Mouse (Mus musculus): Measurements from ENCODE around the gene Fam126b. TPM values are rescaled to one million over a fixed set of nuclear protein-coding genes. Genes with fewer than 3 reads are reported as not detected.

Gene Fam126b
- polyA plus RNA-seq, 1 experiment from 2014 or later: 5.4 TPM

DNA sequence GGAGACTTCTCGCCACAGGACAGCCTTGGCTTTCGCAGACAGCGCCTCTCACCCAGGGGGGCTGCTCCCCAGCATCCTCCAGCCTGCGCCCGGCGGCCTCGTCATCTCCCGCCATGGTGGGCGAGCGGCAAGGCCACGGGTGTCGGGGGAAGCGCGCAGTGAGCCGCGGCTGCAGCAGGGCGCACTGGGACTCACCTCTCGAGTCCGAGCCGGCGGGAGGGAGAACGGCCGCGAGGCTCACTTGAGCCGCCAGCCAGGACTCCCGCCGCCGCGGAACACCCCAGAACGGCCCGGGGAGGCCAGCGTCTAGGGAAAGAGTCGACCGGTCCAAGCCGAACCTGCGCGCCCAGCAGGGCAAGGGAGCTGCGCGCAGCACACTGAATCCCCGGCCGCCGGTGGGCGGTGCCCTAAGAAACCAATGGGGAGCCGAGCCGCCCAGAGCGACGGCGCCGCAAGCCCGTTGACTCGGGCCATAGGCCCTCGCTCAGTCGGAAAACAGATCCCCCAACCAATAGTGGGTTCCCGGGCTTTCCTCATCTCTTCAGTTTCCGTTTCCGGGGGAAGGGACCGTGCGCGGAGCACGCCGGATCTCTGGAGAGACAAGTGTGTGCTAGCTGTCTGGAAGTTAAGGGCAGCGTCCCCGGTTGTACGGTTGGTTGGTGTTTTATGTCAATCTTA, 81.4 kb downstream of the Fam126b start, which contains the start of gene Orc2:
Gene Orc2, minus strand, starts transcription at position 533 of the 678 bp plus-strand sequence.
- peak; percentile 100 for ATAC-seq (ENCODE audit: low FRiP score, low TSS enrichment)
- TF ChIP-seq EP300 (optimal IDR thresholded peaks at IDR 0.05) (peak; percentile 70), CTCF (IDR thresholded peaks at IDR 0.05; ENCODE audit: low read depth) (no peak)
- peak; percentile 93 for DNase-seq (ENCODE audit: low spot score)
- Histone ChIP-seq H3K27me3 (ENCODE audit: control insufficient read depth, insufficient read depth, low read length) (no peaks in the 10 kb centered on the region), H3K27ac (replicated peaks) (peak within 1 kb of the TSS; percentile 88), H3K9ac (ENCODE audit: low read length) (peak within 1 kb of the TSS; percentile 90), H3K36me3 (ENCODE audit: control insufficient read depth, insufficient read depth, low read length) (peaks cover 3% of the 10 kb centered on the region; the same call in 1 of the 2 replicates), H3K4me2 (replicated peaks; ENCODE audit: low read depth) (peak within 1 kb of the TSS; percentile 87), H3K4me3 (ENCODE audit: low read depth, low read length) (peak within 1 kb of the TSS; percentile 91), H3K9me3 (ENCODE audit: control insufficient read depth, low read length) (peaks cover 12% of the 10 kb centered on the region), H3K4me1 (replicated peaks; ENCODE audit: control insufficient read depth, insufficient read depth) (peaks cover 9% of the 10 kb centered on the region; the same call in 1 of the 2 replicates)
- WGBS: under 1% methylated on average over 57 of the region's 64 CpGs

DNA sequence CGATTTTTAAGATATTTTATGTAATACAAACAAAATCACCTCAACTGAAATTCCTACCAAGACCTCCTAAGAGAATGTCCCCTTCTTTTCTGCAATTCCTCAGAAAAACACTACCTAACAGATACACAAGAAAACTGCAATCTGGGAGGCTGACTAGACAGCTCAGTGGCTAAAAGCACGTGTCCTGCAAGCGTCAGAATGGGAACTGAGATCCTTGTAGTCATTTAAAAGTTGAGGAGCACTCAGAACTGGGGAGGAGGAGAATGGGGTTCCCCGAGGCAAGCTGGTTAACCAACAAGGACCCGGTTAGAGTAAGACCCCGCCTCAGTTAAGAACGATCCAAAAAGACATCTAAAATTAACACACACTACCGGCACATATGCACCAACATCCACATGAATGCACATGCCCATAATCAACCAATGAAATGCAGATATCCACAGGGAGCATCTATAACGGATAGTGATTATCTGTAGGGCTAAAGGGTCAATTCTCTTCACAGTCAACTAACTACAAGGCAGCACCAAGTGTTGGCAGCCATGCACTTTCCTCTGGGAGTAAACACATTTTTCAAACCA, 82.2 kb downstream of the Fam126b start:
- H3K4me2 ChIP-seq (replicated peaks; ENCODE audit: low read depth): peak overlapping the region; percentile 87
- peaks cover 9% of the 10 kb centered on the region; the same call in 1 of the 2 replicates for H3K4me1 ChIP-seq (replicated peaks; ENCODE audit: control insufficient read depth, insufficient read depth)
- no peak for DNase-seq (ENCODE audit: low spot score)
- no peak for ATAC-seq (ENCODE audit: low FRiP score, low TSS enrichment)
- H3K9me3 ChIP-seq (ENCODE audit: control insufficient read depth, low read length): peaks cover 12% of the 10 kb centered on the region
- WGBS: 28% methylated on average over 9 of the region's 9 CpGs
- TF ChIP-seq CTCF (IDR thresholded peaks at IDR 0.05; ENCODE audit: low read depth) (no peak), EP300 (optimal IDR thresholded peaks at IDR 0.05) (no peak)
- H3K36me3 ChIP-seq (ENCODE audit: control insufficient read depth, insufficient read depth, low read length): peaks cover 3% of the 10 kb centered on the region; the same call in 1 of the 2 replicates
- peak overlapping the region; percentile 91 for H3K4me3 ChIP-seq (ENCODE audit: low read depth, low read length)
- peak overlapping the region; percentile 88; the same call in 1 of the 2 replicates for H3K27ac ChIP-seq (replicated peaks)
- H3K27me3 ChIP-seq (ENCODE audit: control insufficient read depth, insufficient read depth, low read length): no peaks in the 10 kb centered on the region
- peak overlapping the region; percentile 90 for H3K9ac ChIP-seq (ENCODE audit: low read length)

- Histone ChIP-seq H3K4me2 (replicated peaks; ENCODE audit: low read depth) (no peak overlapping the region), H3K4me3 (ENCODE audit: low read depth, low read length) (no peak overlapping the region), H3K36me3 (ENCODE audit: control insufficient read depth, insufficient read depth, low read length) (peaks cover 3% of the 10 kb centered on the region; the same call in 1 of the 2 replicates), H3K27me3 (ENCODE audit: control insufficient read depth, insufficient read depth, low read length) (no peaks in the 10 kb centered on the region), H3K9ac (ENCODE audit: low read length) (no peak overlapping the region), H3K4me1 (replicated peaks; ENCODE audit: control insufficient read depth, insufficient read depth) (peaks cover 9% of the 10 kb centered on the region; the same call in 1 of the 2 replicates), H3K9me3 (ENCODE audit: control insufficient read depth, low read length) (peaks cover 12% of the 10 kb centered on the region), H3K27ac (replicated peaks) (no peak overlapping the region)
- no peak for DNase-seq (ENCODE audit: low spot score)
- no peak for ATAC-seq (ENCODE audit: low FRiP score, low TSS enrichment)
- TF ChIP-seq EP300 (optimal IDR thresholded peaks at IDR 0.05) (no peak), CTCF (IDR thresholded peaks at IDR 0.05; ENCODE audit: low read depth) (no peak)
Observed at GRCm38 (mm10) chr1:58503134-58503533, 83.0 kb downstream of the Fam126b start.

GRCm38 (mm10) chr1:58498758-58499157, 87.4 kb downstream of the Fam126b start:
- ATAC-seq (ENCODE audit: low FRiP score, low TSS enrichment) (no peak), DNase-seq (ENCODE audit: low spot score) (no peak)
- Histone ChIP-seq H3K4me2 (replicated peaks; ENCODE audit: low read depth) (no peak overlapping the region), H3K4me1 (replicated peaks; ENCODE audit: control insufficient read depth, insufficient read depth) (peaks cover 5% of the 10 kb centered on the region; the same call in 1 of the 2 replicates), H3K27me3 (ENCODE audit: control insufficient read depth, insufficient read depth, low read length) (no peaks in the 10 kb centered on the region), H3K27ac (replicated peaks) (no peak overlapping the region), H3K9ac (ENCODE audit: low read length) (no peak overlapping the region), H3K36me3 (ENCODE audit: control insufficient read depth, insufficient read depth, low read length) (peaks cover 12% of the 10 kb centered on the region; the same call in 1 of the 2 replicates), H3K4me3 (ENCODE audit: low read depth, low read length) (no peak overlapping the region), H3K9me3 (ENCODE audit: control insufficient read depth, low read length) (no peaks in the 10 kb centered on the region)
- no peak for TF ChIP-seq EP300 (optimal IDR thresholded peaks at IDR 0.05)
- TF ChIP-seq CTCF (IDR thresholded peaks at IDR 0.05; ENCODE audit: low read depth): 0 out of 2 replicates have a peak, but pooled peaks have one; percentile 24
- WGBS: 96% methylated on average over 1 of the region's 1 CpGs

GRCm38 (mm10) chr1:58497678-58498077, 88.4 kb downstream of the Fam126b start:
- ATAC-seq (ENCODE audit: low FRiP score, low TSS enrichment) (no peak), DNase-seq (ENCODE audit: low spot score) (no peak)
- no peak overlapping the region for H3K4me2 ChIP-seq (replicated peaks; ENCODE audit: low read depth)
- H3K4me3 ChIP-seq (ENCODE audit: low read depth, low read length): no peak overlapping the region
- H3K4me1 ChIP-seq (replicated peaks; ENCODE audit: control insufficient read depth, insufficient read depth): no peaks in the 10 kb centered on the region
- TF ChIP-seq EP300 (optimal IDR thresholded peaks at IDR 0.05) (no peak), CTCF (IDR thresholded peaks at IDR 0.05; ENCODE audit: low read depth) (no peak)
- no peak overlapping the region for H3K27ac ChIP-seq (replicated peaks)
- 95% methylated on average over 4 of the region's 4 CpGs for WGBS
- no peaks in the 10 kb centered on the region for H3K9me3 ChIP-seq (ENCODE audit: control insufficient read depth, low read length)
- H3K36me3 ChIP-seq (ENCODE audit: control insufficient read depth, insufficient read depth, low read length): peaks cover 12% of the 10 kb centered on the region; the same call in 1 of the 2 replicates
- no peaks in the 10 kb centered on the region for H3K27me3 ChIP-seq (ENCODE audit: control insufficient read depth, insufficient read depth, low read length)
- H3K9ac ChIP-seq (ENCODE audit: low read length): no peak overlapping the region

GRCm38 (mm10) chr1:58495603-58496002, 90.5 kb downstream of the Fam126b start:
- 95% methylated on average over 6 of the region's 6 CpGs for WGBS
- H3K4me2 ChIP-seq (replicated peaks; ENCODE audit: low read depth): no peak overlapping the region
- H3K9ac ChIP-seq (ENCODE audit: low read length): no peak overlapping the region
- ATAC-seq (ENCODE audit: low FRiP score, low TSS enrichment) (no peak), DNase-seq (ENCODE audit: low spot score) (no peak)
- no peaks in the 10 kb centered on the region for H3K4me1 ChIP-seq (replicated peaks; ENCODE audit: control insufficient read depth, insufficient read depth)
- H3K4me3 ChIP-seq (ENCODE audit: low read depth, low read length): no peak overlapping the region
- H3K9me3 ChIP-seq (ENCODE audit: control insufficient read depth, low read length): no peaks in the 10 kb centered on the region
- peaks cover 21% of the 10 kb centered on the region; the same call in 1 of the 2 replicates for H3K36me3 ChIP-seq (ENCODE audit: control insufficient read depth, insufficient read depth, low read length)
- no peaks in the 10 kb centered on the region for H3K27me3 ChIP-seq (ENCODE audit: control insufficient read depth, insufficient read depth, low read length)
- no peak overlapping the region for H3K27ac ChIP-seq (replicated peaks)
- TF ChIP-seq EP300 (optimal IDR thresholded peaks at IDR 0.05) (no peak), CTCF (IDR thresholded peaks at IDR 0.05; ENCODE audit: low read depth) (no peak)

All from stomach, postnatal 0 days (tissue).